Mouse (Mus musculus) natural killer cell, adult 2 months (primary cell): ENCODE results near the gene Cd300ld4.
"Not testable (repeated sequence)": the region's sequence is repeated elsewhere in the genome, so short reads cannot be mapped to it uniquely, and the experiment has no call there.

Source experiments
- DNase-seq, 2 experiments: peaks; one replicate each; pipeline ENCODE4 v3.0.0; 2022; ENCODE audit warnings: low spot score in 2 of 2

The Cd300ld4 gene

DNA sequence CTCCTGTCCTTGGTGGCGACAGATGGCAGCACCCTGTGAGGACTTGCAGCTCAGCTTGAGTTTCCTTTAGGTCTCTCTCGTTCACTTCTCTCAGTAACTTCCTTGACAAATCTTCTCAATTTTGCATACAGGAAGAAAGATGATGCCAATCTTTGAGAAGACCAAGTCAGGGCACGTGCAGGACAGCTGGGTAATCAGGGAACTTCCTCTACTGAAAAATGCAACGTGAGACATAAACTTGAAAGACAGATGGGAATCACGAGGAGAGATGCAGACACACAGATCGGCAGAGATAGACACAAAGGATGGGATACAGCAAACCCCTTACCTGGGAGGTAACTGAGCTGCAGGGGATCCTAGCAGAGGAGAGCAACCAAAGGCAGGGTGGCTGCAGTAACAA, at the start of gene Cd300ld4:
Gene Cd300ld4, minus strand, starts transcription at position 101 of the 400 bp plus-strand sequence.
- not testable (repeated sequence) for DNase-seq

DNA sequence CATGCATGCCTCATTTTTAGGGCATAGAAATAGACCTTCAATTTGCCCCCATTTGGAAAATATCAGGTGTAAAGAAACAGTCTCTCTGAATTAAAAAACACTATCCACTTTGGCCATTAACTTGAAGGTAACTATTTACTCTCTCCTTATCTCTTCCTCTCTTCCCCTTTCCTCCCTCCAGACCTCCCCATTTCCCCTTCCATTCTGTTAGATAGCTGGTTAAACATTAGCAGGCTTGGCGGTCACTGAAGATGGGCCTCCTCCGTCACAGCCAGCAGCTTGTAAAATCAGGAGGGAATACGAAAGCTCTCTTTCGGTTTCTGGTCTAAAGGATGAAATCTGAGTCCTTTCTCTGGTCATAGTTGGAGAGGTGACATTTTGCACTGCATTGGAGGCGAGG, 49.0 kb upstream of the Cd300ld4 start:
- DNase-seq = no peak

DNA sequence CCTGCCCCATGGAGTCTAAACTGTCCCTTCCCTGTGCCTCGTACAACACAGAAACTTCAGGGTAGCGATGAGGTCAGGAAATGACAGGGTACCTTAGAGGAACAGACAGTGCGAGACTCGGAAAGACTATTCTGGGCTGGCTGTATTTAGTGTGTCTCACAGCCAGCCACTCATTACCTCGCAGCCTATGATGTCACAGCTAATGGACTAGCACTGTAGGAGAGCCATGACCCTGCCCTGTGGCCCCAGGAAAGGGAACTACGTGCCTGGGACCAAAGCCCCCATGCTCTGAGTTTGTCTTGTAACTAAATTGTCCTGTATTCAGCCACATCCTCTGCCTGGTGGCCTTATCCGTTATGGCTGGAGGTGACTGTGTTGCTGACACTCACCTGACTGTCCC, 48.6 kb upstream of the Cd300ld4 start:
- DNase-seq = no peak

DNA sequence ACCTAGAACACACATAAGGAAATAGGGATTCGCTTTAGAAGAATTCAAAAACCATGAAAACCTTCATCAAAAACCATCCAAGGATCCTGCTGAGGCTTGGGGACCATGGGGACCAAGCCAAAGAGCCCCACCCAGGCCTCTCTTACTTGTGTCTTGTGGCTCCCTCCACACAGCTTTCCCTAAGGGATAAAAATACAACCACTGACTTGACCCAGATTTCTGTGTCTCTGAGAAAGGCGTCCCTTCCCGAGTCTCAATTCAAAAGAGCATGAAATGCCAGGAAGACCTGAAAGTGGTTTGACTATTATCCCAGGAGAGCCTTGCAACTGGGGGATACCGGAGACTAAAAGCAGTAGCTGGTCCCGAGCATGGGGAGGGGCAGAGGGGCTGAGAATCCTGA, 46.2 kb upstream of the Cd300ld4 start:
- DNase-seq = no peak

DNA sequence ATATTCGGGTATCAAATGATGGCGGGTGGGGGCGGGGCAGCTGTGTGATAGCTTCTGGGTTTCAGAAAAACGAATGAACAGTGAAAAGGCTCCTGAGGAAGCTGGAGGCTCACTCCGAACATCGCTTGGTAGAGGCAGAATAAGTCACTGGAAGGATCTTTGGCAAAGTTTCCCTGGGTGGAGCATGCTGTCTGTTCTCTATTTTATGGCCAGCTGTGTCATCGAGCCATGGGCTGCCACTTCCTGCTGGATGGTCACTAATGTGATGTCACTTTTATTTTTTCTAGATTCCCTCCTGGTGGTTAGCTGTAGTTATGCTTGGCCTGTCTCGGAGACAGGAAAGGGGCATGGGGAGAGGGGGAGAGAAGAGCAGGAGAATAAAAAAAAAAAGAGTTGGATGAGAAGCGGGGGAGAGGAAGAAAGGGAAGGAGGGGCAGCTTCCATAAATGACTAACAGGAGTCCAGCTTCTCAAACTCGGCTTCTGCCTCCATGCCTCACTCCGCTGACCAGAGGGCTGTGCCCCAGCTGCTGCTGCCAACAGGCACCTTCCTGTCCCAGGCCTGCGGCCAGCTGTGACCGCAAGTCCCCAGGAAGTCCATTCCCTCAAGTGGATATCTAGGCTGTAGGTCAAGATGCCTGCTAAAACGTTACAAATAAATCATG, 45.0 kb upstream of the Cd300ld4 start:
- DNase-seq = no peak

DNA sequence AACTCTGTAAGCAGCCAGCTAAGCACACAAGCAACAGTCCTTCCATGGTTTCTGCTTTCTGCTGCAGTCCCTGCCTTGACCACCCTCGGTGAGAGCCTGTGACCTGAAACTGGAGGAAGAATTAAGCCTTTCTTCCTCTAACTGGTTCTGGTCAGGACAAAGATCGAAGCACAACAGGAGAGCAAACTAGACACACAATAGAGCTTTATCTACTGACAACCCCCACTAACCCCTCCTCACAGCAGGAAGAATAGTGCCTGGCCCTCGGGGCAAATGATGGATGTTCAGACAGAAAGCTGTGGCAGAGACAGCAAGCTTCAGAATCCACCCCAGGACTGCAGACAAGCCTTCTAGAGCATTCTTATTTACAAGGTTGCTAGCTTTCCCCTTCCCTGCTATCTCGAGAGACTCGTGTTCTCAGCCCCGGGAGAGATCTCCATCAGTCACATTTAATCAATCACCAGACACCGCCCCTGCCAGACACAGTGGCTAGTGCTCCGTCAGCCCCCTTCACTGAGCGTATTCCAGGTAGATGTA, 44.3 kb upstream of the Cd300ld4 start:
- DNase-seq = no peak

DNA sequence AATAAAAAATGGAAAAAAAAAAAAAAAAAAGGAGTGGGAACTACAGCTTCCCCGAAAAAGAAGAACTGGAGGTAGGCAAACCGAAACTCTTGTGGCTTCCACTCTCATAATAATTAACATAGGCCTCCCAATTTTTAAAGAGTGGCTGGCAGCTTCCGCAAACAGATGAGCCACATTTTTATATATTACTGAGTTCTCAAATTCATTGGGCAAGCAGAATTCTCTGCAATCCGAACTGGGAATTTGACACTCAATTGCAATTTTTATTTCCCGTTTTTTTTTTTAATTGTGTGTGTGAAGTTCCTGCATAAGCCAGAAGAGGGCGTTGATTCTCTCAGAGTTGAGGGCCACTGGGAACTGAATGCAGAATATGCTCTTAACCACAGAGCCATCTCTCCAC, 40.0 kb upstream of the Cd300ld4 start:
- no peak for DNase-seq

DNA sequence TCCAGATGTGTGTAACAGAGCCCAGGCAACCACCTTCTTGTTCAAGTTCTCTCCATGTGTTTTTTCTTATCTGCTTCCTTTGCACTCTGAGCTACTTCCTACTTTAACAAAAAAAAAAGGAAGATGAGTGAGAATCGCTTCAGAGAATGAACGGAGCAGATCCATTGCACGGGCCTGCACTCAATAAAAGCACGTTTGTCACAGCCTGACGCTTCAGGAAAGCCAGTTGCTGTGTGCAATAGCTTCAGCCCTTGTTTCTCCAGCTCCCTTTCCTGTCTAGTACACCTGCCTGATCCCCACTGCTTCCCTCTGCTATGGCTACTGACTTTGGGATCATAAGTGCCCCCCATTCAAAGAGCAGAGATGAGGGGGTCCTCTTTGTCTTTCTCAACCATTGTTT, 35.3 kb upstream of the Cd300ld4 start, which contains the start of gene Cd300e:
Gene Cd300e, minus strand, starts transcription at position 101 of the 400 bp plus-strand sequence.
- DNase-seq = no peak

DNA sequence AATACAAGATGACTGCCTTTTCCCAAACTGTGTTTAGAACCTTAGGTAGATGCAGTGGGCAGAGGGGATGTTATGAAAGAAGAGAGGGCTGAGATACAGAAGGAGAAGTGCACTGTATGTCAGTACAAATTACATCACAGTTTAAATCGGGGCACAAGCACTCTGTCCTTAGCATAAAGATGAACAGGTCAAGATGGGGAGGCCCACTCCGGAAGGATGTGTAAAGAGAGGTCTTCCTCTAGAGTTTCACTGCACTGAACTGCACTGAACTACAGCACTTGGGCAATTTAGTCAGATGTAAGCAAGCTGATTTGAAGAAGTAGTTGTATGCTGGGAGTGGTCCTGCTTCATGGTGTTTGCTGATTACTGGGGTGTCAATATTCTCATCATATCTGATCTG, 33.0 kb upstream of the Cd300ld4 start:
- no peak for DNase-seq

DNA sequence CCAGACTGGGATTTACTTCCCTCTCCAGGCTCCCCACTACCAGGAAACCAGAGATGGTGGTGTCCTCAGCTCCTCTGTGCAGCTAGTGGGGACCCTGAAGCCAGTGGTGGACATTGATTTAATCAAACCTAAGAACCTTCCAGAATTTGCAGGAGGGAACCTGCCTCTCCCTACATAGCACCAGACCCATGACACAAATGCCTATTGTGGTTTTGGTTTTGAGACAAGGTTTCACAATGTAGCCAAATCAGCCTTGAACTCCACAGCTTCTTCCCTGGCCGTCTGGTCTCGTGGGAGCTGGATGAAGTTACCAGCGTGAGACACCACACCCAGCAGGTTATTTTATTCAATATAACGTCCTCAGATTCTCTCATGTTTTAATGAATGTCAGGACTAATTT, 31.9 kb upstream of the Cd300ld4 start:
- DNase-seq = no peak

DNA sequence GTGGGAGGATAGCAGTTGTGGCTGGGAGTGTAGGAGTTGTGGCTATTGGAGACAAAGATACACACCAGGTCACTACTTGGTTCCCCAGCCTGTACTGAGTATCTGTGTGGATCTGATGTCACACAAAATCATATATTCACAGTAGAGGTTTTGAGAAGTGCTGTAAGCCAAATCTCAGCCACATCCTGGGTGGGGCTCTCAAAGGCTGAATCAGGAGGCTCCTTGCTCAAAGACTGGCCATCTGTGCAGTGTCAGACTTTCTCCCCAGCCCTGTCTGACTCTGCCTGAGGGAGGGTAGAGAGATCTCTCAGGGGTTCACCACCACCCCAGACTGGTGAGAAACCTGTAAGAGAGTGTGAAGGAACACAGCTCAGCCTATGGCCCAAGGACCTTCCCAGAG, 27.7 kb upstream of the Cd300ld4 start:
- peak; percentile 33 to 67 for DNase-seq

DNA sequence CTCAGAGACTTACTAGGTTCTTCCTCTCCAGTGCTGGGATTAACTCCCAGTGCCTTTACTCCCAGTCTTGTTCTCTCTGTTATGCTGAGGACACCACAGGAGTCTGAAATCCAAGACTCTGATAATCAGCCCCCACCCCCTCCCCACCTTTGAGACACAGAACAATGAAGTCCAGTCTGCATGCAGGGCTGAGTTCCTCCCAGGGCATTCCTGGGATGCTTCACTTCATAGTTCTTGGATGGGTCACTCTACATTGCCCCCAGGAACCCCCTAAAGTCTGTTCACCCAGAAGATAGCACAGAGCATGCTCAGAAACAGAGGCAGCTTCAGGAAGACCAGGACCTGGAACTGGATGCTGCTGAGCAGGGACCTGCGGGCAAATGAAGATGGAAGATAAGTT, 26.2 kb upstream of the Cd300ld4 start:
- DNase-seq = no peak

DNA sequence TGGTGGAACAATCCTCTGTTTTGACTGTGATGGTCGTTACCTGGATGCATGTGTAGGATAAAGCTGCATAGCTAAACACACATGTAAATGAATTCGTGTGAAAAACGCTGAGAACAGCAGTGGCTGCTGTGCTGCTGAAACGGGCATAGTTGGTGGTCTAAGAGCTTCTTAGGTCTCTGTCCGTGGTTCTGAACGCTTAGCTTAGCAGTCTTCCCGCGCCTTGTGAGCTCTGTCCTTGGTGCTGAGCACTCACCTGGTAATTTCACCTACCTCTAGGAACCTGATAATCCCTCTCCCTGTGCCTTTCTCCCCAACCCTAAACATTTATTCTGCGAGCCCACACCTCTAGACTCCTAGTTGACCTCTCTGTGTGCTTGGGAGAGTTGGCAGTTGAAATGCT, 25.4 kb upstream of the Cd300ld4 start:
- no peak for DNase-seq

DNA sequence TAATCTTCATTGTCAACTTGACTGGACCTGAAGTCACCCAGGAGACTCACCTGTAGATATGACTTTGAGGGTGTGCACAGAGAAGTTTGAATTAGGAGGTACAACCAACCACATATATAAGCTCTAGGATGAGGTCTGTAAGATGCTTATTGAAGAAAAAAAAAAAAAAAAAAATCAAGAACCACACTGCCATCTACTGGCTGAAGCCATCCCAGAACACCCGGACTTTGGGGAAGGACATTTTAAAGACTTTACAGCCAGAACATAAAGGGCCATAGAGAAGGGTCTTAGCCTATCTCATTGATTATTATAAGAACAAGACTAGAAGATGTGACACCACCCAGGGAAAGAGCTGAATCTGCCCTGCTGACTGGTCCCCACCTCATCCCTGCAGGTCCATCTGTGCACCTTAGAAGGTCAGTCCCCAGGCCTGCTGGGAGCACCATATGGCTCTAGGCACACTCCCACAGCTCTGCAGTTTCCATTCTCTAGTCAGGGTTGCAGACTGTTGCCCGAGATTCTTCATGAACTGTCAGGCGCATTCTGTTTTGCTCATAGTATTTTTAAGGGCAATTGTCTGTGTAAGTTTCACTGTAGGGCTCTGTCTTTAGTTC, 22.6 kb upstream of the Cd300ld4 start:
- no peak for DNase-seq

DNA sequence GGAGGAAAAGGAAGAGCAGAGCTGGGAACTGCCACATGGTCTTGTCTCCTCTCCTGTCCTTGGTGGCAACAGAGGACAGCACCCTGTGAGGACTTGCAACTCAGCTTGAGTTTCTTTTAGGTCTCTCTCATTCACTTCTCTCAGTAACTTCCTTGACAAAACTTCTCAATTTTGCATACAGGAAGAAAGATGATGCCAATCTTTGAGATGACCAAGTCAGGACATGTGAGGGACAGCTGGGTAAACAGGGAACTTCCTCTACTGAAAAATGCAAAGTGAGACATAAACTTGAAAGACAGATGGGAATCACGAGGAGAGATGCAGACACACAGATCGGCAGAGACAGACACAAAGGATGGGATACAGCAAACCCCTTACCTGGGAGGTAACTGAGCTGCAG, 21.4 kb upstream of the Cd300ld4 start, which contains the start of gene Cd300ld3:
Gene Cd300ld3, minus strand, starts transcription at position 151 of the 400 bp plus-strand sequence.
- DNase-seq = no peak

DNA sequence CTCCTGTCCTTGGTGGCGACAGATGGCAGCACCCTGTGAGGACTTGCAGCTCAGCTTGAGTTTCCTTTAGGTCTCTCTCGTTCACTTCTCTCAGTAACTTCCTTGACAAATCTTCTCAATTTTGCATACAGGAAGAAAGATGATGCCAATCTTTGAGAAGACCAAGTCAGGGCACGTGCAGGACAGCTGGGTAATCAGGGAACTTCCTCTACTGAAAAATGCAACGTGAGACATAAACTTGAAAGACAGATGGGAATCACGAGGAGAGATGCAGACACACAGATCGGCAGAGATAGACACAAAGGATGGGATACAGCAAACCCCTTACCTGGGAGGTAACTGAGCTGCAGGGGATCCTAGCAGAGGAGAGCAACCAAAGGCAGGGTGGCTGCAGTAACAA, 10.9 kb upstream of the Cd300ld4 start, which contains the start of gene Cd300ld5:
Gene Cd300ld5, minus strand, starts transcription at position 101 of the 400 bp plus-strand sequence.
- not testable (repeated sequence) for DNase-seq

DNA sequence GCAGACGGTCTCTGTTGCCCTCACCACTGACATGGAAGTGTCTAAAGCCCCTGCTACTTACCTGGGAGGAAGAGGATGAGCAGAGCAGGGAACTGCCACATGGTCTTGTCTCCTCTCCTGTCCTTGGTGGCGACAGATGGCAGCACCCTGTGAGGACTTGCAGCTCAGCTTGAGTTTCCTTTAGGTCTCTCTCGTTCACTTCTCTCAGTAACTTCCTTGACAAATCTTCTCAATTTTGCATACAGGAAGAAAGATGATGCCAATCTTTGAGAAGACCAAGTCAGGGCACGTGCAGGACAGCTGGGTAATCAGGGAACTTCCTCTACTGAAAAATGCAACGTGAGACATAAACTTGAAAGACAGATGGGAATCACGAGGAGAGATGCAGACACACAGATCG, 10.7 kb downstream of the Cd300ld4 start, which contains the start of gene Cd300ld2:
Gene Cd300ld2, minus strand, starts transcription at position 101 of the 400 bp plus-strand sequence.
- not testable (repeated sequence) for DNase-seq

DNA sequence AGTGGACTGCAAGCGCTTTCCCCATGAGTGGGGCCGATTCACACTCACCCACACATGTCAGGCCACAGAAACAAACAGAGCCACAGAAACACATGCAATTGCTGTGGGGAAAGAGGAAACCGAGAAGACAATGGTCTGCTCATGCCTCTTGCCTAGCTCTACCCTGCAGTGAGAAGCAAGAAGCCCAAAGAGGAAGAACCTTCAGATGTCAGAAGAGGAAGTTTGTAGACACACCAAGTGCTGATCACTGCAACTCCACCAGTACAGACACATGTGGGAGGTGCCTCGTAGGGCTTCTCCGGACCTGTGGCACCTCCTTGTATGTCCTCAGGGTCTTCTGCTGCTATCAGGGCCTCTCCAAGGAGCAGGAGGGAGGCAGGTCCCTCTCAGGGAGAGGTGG, 22.7 kb downstream of the Cd300ld4 start:
- no peak for DNase-seq

DNA sequence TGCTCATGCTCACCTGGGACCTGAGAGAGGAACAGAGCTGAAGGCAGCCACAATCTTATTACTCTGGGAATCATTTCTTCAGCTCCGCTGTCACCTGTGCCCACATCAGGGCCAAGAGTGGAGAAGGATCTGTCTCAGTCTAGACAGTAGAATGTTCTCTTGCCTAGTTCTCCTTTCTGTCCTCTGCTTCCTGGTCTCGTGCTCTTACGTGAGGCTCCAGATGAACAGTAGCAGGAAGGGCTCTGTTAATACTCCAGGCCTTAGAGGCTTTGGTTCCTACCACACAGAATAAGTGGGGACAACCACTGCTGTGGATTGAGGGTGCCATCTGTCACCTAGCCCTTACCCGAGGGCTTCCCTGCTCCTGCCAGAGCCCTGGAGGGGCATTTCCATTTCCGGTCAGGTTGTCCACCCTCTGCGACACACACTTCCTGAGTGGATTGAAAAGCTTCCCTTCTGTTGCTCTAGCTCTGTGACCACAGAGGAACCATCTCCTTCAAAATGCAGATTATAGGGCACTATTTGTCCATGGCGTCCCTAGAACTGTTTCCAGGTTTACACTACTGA, 25.3 kb downstream of the Cd300ld4 start, which contains the start of gene Cd300c2:
Gene Cd300c2, minus strand, starts transcription at position 407 of the 567 bp plus-strand sequence.
- DNase-seq = no peak

DNA sequence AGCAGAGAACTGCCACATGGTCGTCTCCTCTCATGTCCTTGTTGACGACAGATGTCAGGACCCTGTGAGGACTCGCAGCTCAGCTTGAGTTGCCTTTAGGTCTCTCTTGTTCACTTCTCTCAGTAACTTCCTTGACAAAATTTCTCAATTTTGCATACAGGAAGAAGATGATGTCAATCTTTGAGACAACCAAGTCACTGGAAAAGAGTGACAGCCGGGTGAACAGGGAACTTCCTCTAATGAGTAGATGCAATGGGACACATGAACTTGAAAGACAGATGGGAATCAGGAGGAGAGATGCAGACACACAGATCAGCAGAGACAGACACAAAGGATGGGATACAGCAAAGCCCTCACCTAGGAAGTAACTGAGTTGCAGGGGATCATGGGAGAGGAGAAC, 37.0 kb downstream of the Cd300ld4 start, which contains the start of gene Cd300ld:
Gene Cd300ld, minus strand, starts transcription at position 130 of the 400 bp plus-strand sequence.
- DNase-seq = no peak

DNA sequence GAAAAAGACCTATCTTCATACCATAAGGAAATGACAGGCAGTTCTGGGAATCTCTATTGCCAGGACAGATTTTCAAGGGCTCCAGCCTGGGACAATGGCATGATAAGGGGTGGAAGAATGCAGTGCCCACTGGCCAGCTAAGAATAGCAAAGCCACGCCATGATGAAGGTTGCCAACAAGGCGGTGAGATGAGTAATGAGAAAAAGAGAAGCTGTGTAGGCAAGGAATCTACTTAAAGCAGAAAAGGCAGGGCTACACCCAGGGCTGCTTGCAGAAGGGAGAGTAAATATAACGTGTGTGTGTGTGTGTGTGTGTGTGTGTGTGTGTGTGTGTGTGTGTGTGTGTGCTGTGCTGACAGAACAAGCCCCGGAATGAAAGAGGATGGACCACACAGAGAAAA, 44.9 kb downstream of the Cd300ld4 start:
- no peak for DNase-seq

DNA sequence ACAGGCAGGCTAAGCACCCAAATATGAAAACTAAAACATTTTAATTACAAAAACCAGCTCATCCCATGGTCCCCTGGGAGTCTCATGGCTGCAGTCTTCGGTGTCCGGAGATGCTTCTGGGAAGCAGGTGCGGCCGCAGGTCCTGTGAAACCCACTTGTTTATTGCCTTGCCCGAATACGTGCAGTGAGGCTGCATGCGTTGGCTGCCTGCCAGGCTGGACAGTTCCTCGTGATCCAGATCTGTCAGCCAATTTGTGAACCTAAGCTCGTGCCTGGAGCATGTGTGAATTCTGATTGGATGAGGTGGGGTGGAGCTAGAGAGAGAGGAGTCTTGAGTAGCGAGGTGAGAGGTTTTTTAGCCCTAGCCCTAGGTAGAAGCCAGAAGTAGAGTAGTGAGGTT, 54.1 kb downstream of the Cd300ld4 start:
- no peak for DNase-seq
